7 mouse cellular contexts compared by ENCODE assay signal in genomic region chr2:84637452-84638165, GRCm38 (mm10). TPM values are rescaled to one million over a fixed set of nuclear protein-coding genes. Genes with fewer than 3 reads are reported as not detected.
DNase-seq lines count a peak whose midpoint lies in the region; ATAC-seq and TF ChIP-seq lines count a peak whose summit lies in the region.

No protein-coding gene starts in this region.

- no peak overlapping the region for H3K9ac ChIP-seq in MEL (ENCODE audit: control insufficient read depth, low read depth, low read length, poor library complexity, severe bottlenecking)
- H3K9ac ChIP-seq in hindbrain, embryonic 14.5 days: no peak overlapping the region
- H3K9ac ChIP-seq in lung, postnatal 0 days (replicated peaks; ENCODE audit: low read depth): no peak overlapping the region

- H3K79me2 ChIP-seq in MEL (ENCODE audit: control insufficient read depth, insufficient read depth, low read length, poor library complexity): peaks cover 29% of the 10 kb centered on the region

- H3K9me3 ChIP-seq in MEL (replicated peaks; ENCODE audit: insufficient read depth, low read length): no peaks in the 10 kb centered on the region
- H3K9me3 ChIP-seq in hindbrain, embryonic 14.5 days (ENCODE audit: control insufficient read depth, low read length): no peaks in the 10 kb centered on the region
- no peaks in the 10 kb centered on the region for H3K9me3 ChIP-seq in lung, postnatal 0 days (ENCODE audit: low read length)

- H3K36me3 ChIP-seq in MEL (ENCODE audit: control insufficient read depth in 1 of 2, insufficient read depth in 2 of 2, low read length in 2 of 2): peaks cover 0 to 17% of the 10 kb centered on the region in 2 experiments; a peak in 3 of 4 replicates
- H3K36me3 ChIP-seq in hindbrain, embryonic 14.5 days (replicated peaks; ENCODE audit: control insufficient read depth, insufficient read depth): peaks cover 6% of the 10 kb centered on the region; the same call in 1 of the 2 replicates
- H3K36me3 ChIP-seq in lung, postnatal 0 days (ENCODE audit: insufficient read depth, low read length): no peaks in the 10 kb centered on the region

- TF ChIP-seq EP300 in MEL (IDR thresholded peaks at IDR 0.05; ENCODE audit: low read depth in 1 of 2, low read length in 2 of 2): no peak
- no peak for TF ChIP-seq EP300 in lung, postnatal 0 days (IDR thresholded peaks at IDR 0.05)

- peak overlapping the region; percentile 17 for H3K4me2 ChIP-seq in hindbrain, embryonic 14.5 days (replicated peaks)
- peak overlapping the region; percentile 47 for H3K4me2 ChIP-seq in lung, postnatal 0 days (replicated peaks; ENCODE audit: low read depth, low read length)

- no peak overlapping the region for H3K4me3 ChIP-seq in MEL (ENCODE audit: control insufficient read depth in 1 of 2, insufficient read depth in 1 of 2, low read depth in 2 of 2, low read length in 2 of 2)
- no peak overlapping the region for H3K4me3 ChIP-seq in hindbrain, embryonic 14.5 days (replicated peaks; ENCODE audit: low read length)
- no peak overlapping the region for H3K4me3 ChIP-seq in lung, postnatal 0 days (ENCODE audit: low read depth, low read length)

- TF ChIP-seq CTCF in MEL (IDR thresholded peaks at IDR 0.05 in 2 of 3, conservative IDR thresholded peaks at IDR 0.05 in 1 of 3; ENCODE audit: control insufficient read depth in 1 of 3, insufficient read depth in 1 of 3, low read depth in 2 of 3, low read length in 3 of 3, poor library complexity in 1 of 3, severe bottlenecking in 1 of 3): no peak
- no peak for TF ChIP-seq CTCF in lung, postnatal 0 days (IDR thresholded peaks at IDR 0.05)

- no peak for TF ChIP-seq POLR2A in MEL (IDR thresholded peaks at IDR 0.05; ENCODE audit: control insufficient read depth in 1 of 2, insufficient read depth in 1 of 2, low read depth in 1 of 2, low read length in 2 of 2, poor library complexity in 1 of 2)

- no peak for TF ChIP-seq RAD21 in MEL (IDR thresholded peaks at IDR 0.05; ENCODE audit: low read depth, low read length)

- peaks cover 13 to 18% of the 10 kb centered on the region in 2 experiments for H3K4me1 ChIP-seq in MEL (ENCODE audit: control insufficient read depth in 1 of 2, insufficient read depth in 2 of 2, low read length in 2 of 2)
- peaks cover 45% of the 10 kb centered on the region for H3K4me1 ChIP-seq in hindbrain, embryonic 14.5 days (replicated peaks; ENCODE audit: control insufficient read depth, insufficient read depth, low read length)
- H3K4me1 ChIP-seq in lung, postnatal 0 days (ENCODE audit: insufficient read depth, low read depth, low read length): peaks cover 66% of the 10 kb centered on the region

- H3K27me3 ChIP-seq in MEL (ENCODE audit: control insufficient read depth in 1 of 2, insufficient read depth in 2 of 2, low read length in 2 of 2): no peaks in the 10 kb centered on the region
- H3K27me3 ChIP-seq in hindbrain, embryonic 14.5 days (ENCODE audit: control insufficient read depth, insufficient read depth, low read length): no peaks in the 10 kb centered on the region
- no peaks in the 10 kb centered on the region for H3K27me3 ChIP-seq in lung, postnatal 0 days (replicated peaks; ENCODE audit: insufficient read depth, low read length)

- no peak overlapping the region for H3K27ac ChIP-seq in MEL (ENCODE audit: control insufficient read depth, low read depth, low read length)
- H3K27ac ChIP-seq in hindbrain, embryonic 14.5 days: peak overlapping the region; percentile 91
- peak overlapping the region; percentile 93 for H3K27ac ChIP-seq in lung, postnatal 0 days (ENCODE audit: low read length)

- no peak for ATAC-seq in hindbrain, embryonic 14.5 days (ENCODE audit: low FRiP score)
- ATAC-seq in lung, postnatal 0 days: no peak
- ATAC-seq in monocyte, adult 5-6 weeks (replicated peaks; ENCODE audit: insufficient number of reproducible peaks, low FRiP score, low TSS enrichment, poor library complexity, severe bottlenecking): no peak

- DNase-seq in 3T3-L1 (ENCODE audit: low read depth, low spot score): peak; percentile 61
- no peak for DNase-seq in MEL (ENCODE audit: low read depth, low spot score)
- no peak for DNase-seq in hindbrain, embryonic 14.5 days (ENCODE audit: low spot score)
- DNase-seq in lung, postnatal 0 days (ENCODE audit: low spot score): peak; percentile 56
- no peak for DNase-seq in frontal cortex, postnatal 14 days (ENCODE audit: low spot score in 2 of 2)
- DNase-seq in adrenal gland, postnatal 36 days: no peak

- WGBS in hindbrain, embryonic 14.5 days: 40% methylated on average over 7 of the region's 7 CpGs
- WGBS in lung, postnatal 0 days: 7% methylated on average over 7 of the region's 7 CpGs

TF ChIP-seq in MEL, 35 proteins besides CTCF, POLR2A, EP300 and RAD21:
- TF ChIP-seq ZNF384 (IDR thresholded peaks at IDR 0.05; ENCODE audit: low read depth, low read length): peak; percentile 71
- no peak for TF ChIP-seq MAFK (IDR thresholded peaks at IDR 0.05; ENCODE audit: borderline replicate concordance, low read depth, low read length)

RNA-seq across cellular contexts. Expression of gene Ctnnd1, which starts 13.0 kb away (rescaled TPM):
- total RNA-seq in MEL (2012; rRNA removed): 11.5 and 12.7 TPM in 2 replicates
- 10 to 100 TPM in 1 of 2 experiments, not detected in 1; 31.6 TPM for polyA plus RNA-seq in MEL (2012; ENCODE audit: insufficient read depth in 1 of 2, insufficient read length in 2 of 2, low read depth in 1 of 2, low replicate concordance in 2 of 2, missing spikeins in 1 of 2)
- polyA plus RNA-seq in hindbrain, embryonic 14.5 days (2014; fragmentation: Nextera tagmentation; extraction: Ambion mirVana): 30.7 and 34.8 TPM in 2 replicates
- polyA plus RNA-seq in lung, postnatal 0 days (2015; fragmentation: Nextera tagmentation; extraction: Ambion mirVana): 38.2 and 42.9 TPM in 2 replicates
- 7.9 to 20.7 TPM (median 8.5 TPM) in 3 replicates for total RNA-seq in monocyte, adult 5-6 weeks (2017)
- 100 to 1,000 TPM; 135 to 142 TPM for total RNA-seq in adrenal gland, postnatal 36 days (2021)

RNA-seq across cellular contexts. Expression of gene Btbd18, which starts 21.3 kb away (rescaled TPM):
- total RNA-seq in MEL (2012; rRNA removed): 0.04 TPM in 1 of 2 replicates, not detected in the other
- under 1 TPM in 1 of 2 experiments, not detected in 1; 0.07 TPM for polyA plus RNA-seq in MEL (2012; ENCODE audit: insufficient read depth in 1 of 2, insufficient read length in 2 of 2, low read depth in 1 of 2, low replicate concordance in 2 of 2, missing spikeins in 1 of 2)
- polyA plus RNA-seq in hindbrain, embryonic 14.5 days (2014; fragmentation: Nextera tagmentation; extraction: Ambion mirVana): 0.16 and 0.40 TPM in 2 replicates
- 0.06 and 0.07 TPM in 2 replicates for polyA plus RNA-seq in lung, postnatal 0 days (2015; fragmentation: Nextera tagmentation; extraction: Ambion mirVana)
- not detected in 3 replicates for total RNA-seq in monocyte, adult 5-6 weeks (2017)
- total RNA-seq in adrenal gland, postnatal 36 days (2021): under 1 TPM in 1 of 2 experiments, not detected in 1; 0.10 TPM

RNA-seq across cellular contexts. Expression of gene Selenoh, which starts 33.0 kb away (rescaled TPM):
- total RNA-seq in MEL (2012; rRNA removed): 79.0 and 89.9 TPM in 2 replicates
- 10 to 100 TPM in 1 of 2 experiments, not detected in 1; 70.7 TPM for polyA plus RNA-seq in MEL (2012; ENCODE audit: insufficient read depth in 1 of 2, insufficient read length in 2 of 2, low read depth in 1 of 2, low replicate concordance in 2 of 2, missing spikeins in 1 of 2)
- 196 and 205 TPM in 2 replicates for polyA plus RNA-seq in hindbrain, embryonic 14.5 days (2014; fragmentation: Nextera tagmentation; extraction: Ambion mirVana)
- polyA plus RNA-seq in lung, postnatal 0 days (2015; fragmentation: Nextera tagmentation; extraction: Ambion mirVana): 94.3 and 102 TPM in 2 replicates
- total RNA-seq in monocyte, adult 5-6 weeks (2017): 34.9 to 47.7 TPM (median 37.5 TPM) in 3 replicates
- total RNA-seq in adrenal gland, postnatal 36 days (2021): 10 to 100 TPM; 27.2 to 47.4 TPM

RNA-seq across cellular contexts. Expression of gene Gm28635, which starts 40.2 kb away (rescaled TPM):
- 0.19 TPM in 1 of 2 replicates, not detected in the other for total RNA-seq in MEL (2012; rRNA removed)
- polyA plus RNA-seq in MEL (2012; ENCODE audit: insufficient read depth in 1 of 2, insufficient read length in 2 of 2, low read depth in 1 of 2, low replicate concordance in 2 of 2, missing spikeins in 1 of 2): not detected
- polyA plus RNA-seq in hindbrain, embryonic 14.5 days (2014; fragmentation: Nextera tagmentation; extraction: Ambion mirVana): not detected in 2 replicates
- not detected in 2 replicates for polyA plus RNA-seq in lung, postnatal 0 days (2015; fragmentation: Nextera tagmentation; extraction: Ambion mirVana)
- 4.1 TPM in 1 of 3 replicates, not detected in the others for total RNA-seq in monocyte, adult 5-6 weeks (2017)
- not detected for total RNA-seq in adrenal gland, postnatal 36 days (2021)

RNA-seq across cellular contexts. Expression of gene Med19, which starts 40.6 kb away (rescaled TPM):
- total RNA-seq in MEL (2012; rRNA removed): 13.9 and 18.8 TPM in 2 replicates
- polyA plus RNA-seq in MEL (2012; ENCODE audit: insufficient read depth in 1 of 2, insufficient read length in 2 of 2, low read depth in 1 of 2, low replicate concordance in 2 of 2, missing spikeins in 1 of 2): 10 to 100 TPM in 1 of 2 experiments, not detected in 1; 26.0 TPM
- 59.3 and 61.3 TPM in 2 replicates for polyA plus RNA-seq in hindbrain, embryonic 14.5 days (2014; fragmentation: Nextera tagmentation; extraction: Ambion mirVana)
- 21.0 and 22.6 TPM in 2 replicates for polyA plus RNA-seq in lung, postnatal 0 days (2015; fragmentation: Nextera tagmentation; extraction: Ambion mirVana)
- 10.5 to 19.9 TPM (median 11.5 TPM) in 3 replicates for total RNA-seq in monocyte, adult 5-6 weeks (2017)
- 10 to 100 TPM; 25.5 to 26.3 TPM for total RNA-seq in adrenal gland, postnatal 36 days (2021)

Comparison
In these comparisons a context has a peak if more than half of its experiments do, and no peak if none do; other contexts are left out.
1. DNase-seq: peak in 3T3-L1 (single experiment) and lung, postnatal 0 days (single experiment); none in MEL (single experiment), hindbrain, embryonic 14.5 days (single experiment), frontal cortex, postnatal 14 days (0 of 2) and adrenal gland, postnatal 36 days (0 of 2).